Mouse (Mus musculus): ENCODE measurements at regions not wholly inside any gene's neighbourhood (a gene's known extent, or its start where the extent isn't known, plus 50 kb on each side); places are given as distances from the start of the nearest gene placed in this dataset.

- peak overlapping the region; percentile 44 for H3K27ac ChIP-seq (replicated peaks)
- no peak overlapping the region for H3K9ac ChIP-seq
- peaks cover 26% of the 10 kb centered on the region for H3K4me1 ChIP-seq
- 25% methylated on average over 5 of the region's 5 CpGs for WGBS
- H3K36me3 ChIP-seq = no peaks in the 10 kb centered on the region
- no peak overlapping the region for H3K4me2 ChIP-seq
- no peaks in the 10 kb centered on the region for H3K9me3 ChIP-seq
- H3K4me3 ChIP-seq = no peak overlapping the region
- no peak for ATAC-seq (ENCODE audit: extremely low read depth, insufficient number of reproducible peaks, low FRiP score, low TSS enrichment)
- H3K27me3 ChIP-seq (replicated peaks) = no peaks in the 10 kb centered on the region
Observed at GRCm38 (mm10) chr9:23115026-23115425, 107.8 kb upstream of the Bmper start.

GRCm38 (mm10) chr9:23115540-23115939 is 107.3 kb upstream of the Bmper start:
- Histone ChIP-seq H3K4me2 (no peak overlapping the region), H3K9me3 (no peaks in the 10 kb centered on the region), H3K4me3 (no peak overlapping the region), H3K27me3 (replicated peaks) (no peaks in the 10 kb centered on the region), H3K36me3 (no peaks in the 10 kb centered on the region), H3K27ac (replicated peaks) (peak overlapping the region; percentile 37), H3K4me1 (peaks cover 26% of the 10 kb centered on the region), H3K9ac (no peak overlapping the region)
- 57% methylated on average over 5 of the region's 5 CpGs for WGBS
- no peak for ATAC-seq (ENCODE audit: extremely low read depth, insufficient number of reproducible peaks, low FRiP score, low TSS enrichment)

- no peak for ATAC-seq (ENCODE audit: extremely low read depth, insufficient number of reproducible peaks, low FRiP score, low TSS enrichment)
- Histone ChIP-seq H3K27ac (replicated peaks) (peak overlapping the region; percentile 37; the same call in 1 of the 2 replicates), H3K9ac (no peak overlapping the region), H3K9me3 (no peaks in the 10 kb centered on the region), H3K4me2 (no peak overlapping the region), H3K36me3 (no peaks in the 10 kb centered on the region), H3K4me1 (peaks cover 26% of the 10 kb centered on the region), H3K27me3 (replicated peaks) (no peaks in the 10 kb centered on the region), H3K4me3 (no peak overlapping the region)
- 3% methylated on average over 1 of the region's 1 CpGs for WGBS
Observed at GRCm38 (mm10) chr9:23116311-23116710, 106.6 kb upstream of the Bmper start.

GRCm38 (mm10) chr9:23119811-23120210 is 103.1 kb upstream of the Bmper start:
- Histone ChIP-seq H3K27me3 (replicated peaks) (no peaks in the 10 kb centered on the region), H3K27ac (replicated peaks) (no peak overlapping the region), H3K4me3 (no peak overlapping the region), H3K36me3 (no peaks in the 10 kb centered on the region), H3K4me2 (no peak overlapping the region), H3K4me1 (peaks cover 28% of the 10 kb centered on the region), H3K9ac (no peak overlapping the region), H3K9me3 (no peaks in the 10 kb centered on the region)
- 83% methylated on average over 4 of the region's 4 CpGs for WGBS
- ATAC-seq (ENCODE audit: extremely low read depth, insufficient number of reproducible peaks, low FRiP score, low TSS enrichment) = no peak

GRCm38 (mm10) chr9:23120814-23121213 is 102.1 kb upstream of the Bmper start:
- Histone ChIP-seq H3K36me3 (no peaks in the 10 kb centered on the region), H3K4me3 (no peak overlapping the region), H3K9ac (no peak overlapping the region), H3K4me1 (peaks cover 19% of the 10 kb centered on the region), H3K9me3 (no peaks in the 10 kb centered on the region), H3K27ac (replicated peaks) (no peak overlapping the region), H3K27me3 (replicated peaks) (no peaks in the 10 kb centered on the region), H3K4me2 (no peak overlapping the region)
- ATAC-seq (ENCODE audit: extremely low read depth, insufficient number of reproducible peaks, low FRiP score, low TSS enrichment) = no peak
- WGBS = 88% methylated on average over 2 of the region's 2 CpGs

- no peaks in the 10 kb centered on the region for H3K9me3 ChIP-seq
- H3K27me3 ChIP-seq (replicated peaks) = no peaks in the 10 kb centered on the region
- H3K27ac ChIP-seq (replicated peaks) = no peak overlapping the region
- no peak overlapping the region for H3K9ac ChIP-seq
- WGBS = 73% methylated on average over 5 of the region's 5 CpGs
- no peak overlapping the region for H3K4me2 ChIP-seq
- no peaks in the 10 kb centered on the region for H3K36me3 ChIP-seq
- no peak for ATAC-seq (ENCODE audit: extremely low read depth, insufficient number of reproducible peaks, low FRiP score, low TSS enrichment)
- H3K4me1 ChIP-seq = peaks cover 21% of the 10 kb centered on the region
- no peak overlapping the region for H3K4me3 ChIP-seq
Observed at GRCm38 (mm10) chr9:23122524-23122923, 100.4 kb upstream of the Bmper start.

- Histone ChIP-seq H3K9me3 (no peaks in the 10 kb centered on the region), H3K4me2 (no peak overlapping the region), H3K9ac (no peak overlapping the region), H3K4me3 (no peak overlapping the region), H3K27ac (replicated peaks) (no peak overlapping the region), H3K36me3 (no peaks in the 10 kb centered on the region), H3K4me1 (peaks cover 26% of the 10 kb centered on the region), H3K27me3 (replicated peaks) (no peaks in the 10 kb centered on the region)
- no peak for ATAC-seq (ENCODE audit: extremely low read depth, insufficient number of reproducible peaks, low FRiP score, low TSS enrichment)
- WGBS = 80% methylated on average over 3 of the region's 3 CpGs
Observed at GRCm38 (mm10) chr9:23123452-23123851, 99.4 kb upstream of the Bmper start.

- no peak overlapping the region for H3K9ac ChIP-seq
- H3K9me3 ChIP-seq = no peaks in the 10 kb centered on the region
- no peaks in the 10 kb centered on the region for H3K36me3 ChIP-seq
- H3K27ac ChIP-seq (replicated peaks) = no peak overlapping the region
- no peak overlapping the region for H3K4me2 ChIP-seq
- peaks cover 26% of the 10 kb centered on the region for H3K4me1 ChIP-seq
- no peak for ATAC-seq (ENCODE audit: extremely low read depth, insufficient number of reproducible peaks, low FRiP score, low TSS enrichment)
- no peak overlapping the region for H3K4me3 ChIP-seq
- WGBS = 51% methylated on average over 10 of the region's 10 CpGs
- H3K27me3 ChIP-seq (replicated peaks) = no peaks in the 10 kb centered on the region
Observed at GRCm38 (mm10) chr9:23125761-23126704, 96.8 kb upstream of the Bmper start.

GRCm38 (mm10) chr9:23127338-23128017 is 95.4 kb upstream of the Bmper start:
- no peaks in the 10 kb centered on the region for H3K36me3 ChIP-seq
- 48% methylated on average over 9 of the region's 9 CpGs for WGBS
- H3K4me3 ChIP-seq = no peak overlapping the region
- H3K27ac ChIP-seq (replicated peaks) = no peak overlapping the region
- no peak for ATAC-seq (ENCODE audit: extremely low read depth, insufficient number of reproducible peaks, low FRiP score, low TSS enrichment)
- no peaks in the 10 kb centered on the region for H3K27me3 ChIP-seq (replicated peaks)
- H3K9ac ChIP-seq = no peak overlapping the region
- no peak overlapping the region for H3K4me2 ChIP-seq
- peaks cover 17% of the 10 kb centered on the region; the same call in 1 of the 2 replicates for H3K4me1 ChIP-seq
- no peaks in the 10 kb centered on the region for H3K9me3 ChIP-seq

- peaks cover 17% of the 10 kb centered on the region; the same call in 1 of the 2 replicates for H3K4me1 ChIP-seq
- no peak overlapping the region for H3K4me3 ChIP-seq
- H3K27me3 ChIP-seq (replicated peaks) = no peaks in the 10 kb centered on the region
- H3K9me3 ChIP-seq = no peaks in the 10 kb centered on the region
- WGBS = 60% methylated on average over 2 of the region's 2 CpGs
- H3K36me3 ChIP-seq = no peaks in the 10 kb centered on the region
- no peak for ATAC-seq (ENCODE audit: extremely low read depth, insufficient number of reproducible peaks, low FRiP score, low TSS enrichment)
- no peak overlapping the region for H3K4me2 ChIP-seq
- H3K9ac ChIP-seq = no peak overlapping the region
- no peak overlapping the region for H3K27ac ChIP-seq (replicated peaks)
Observed at GRCm38 (mm10) chr9:23128018-23128369, 94.9 kb upstream of the Bmper start.

- H3K36me3 ChIP-seq = no peaks in the 10 kb centered on the region
- peaks cover 21% of the 10 kb centered on the region for H3K4me1 ChIP-seq
- ATAC-seq (ENCODE audit: extremely low read depth, insufficient number of reproducible peaks, low FRiP score, low TSS enrichment) = no peak
- H3K9ac ChIP-seq = no peak overlapping the region
- H3K9me3 ChIP-seq = no peaks in the 10 kb centered on the region
- H3K4me2 ChIP-seq = no peak overlapping the region
- H3K27me3 ChIP-seq (replicated peaks) = no peaks in the 10 kb centered on the region
- H3K27ac ChIP-seq (replicated peaks) = no peak overlapping the region
- 84% methylated on average over 2 of the region's 2 CpGs for WGBS
- H3K4me3 ChIP-seq = no peak overlapping the region
Observed at GRCm38 (mm10) chr9:23134006-23134405, 88.9 kb upstream of the Bmper start.
